Mouse (Mus musculus): ENCODE data around the gene Mlana.

Gene Mlana

DNA sequence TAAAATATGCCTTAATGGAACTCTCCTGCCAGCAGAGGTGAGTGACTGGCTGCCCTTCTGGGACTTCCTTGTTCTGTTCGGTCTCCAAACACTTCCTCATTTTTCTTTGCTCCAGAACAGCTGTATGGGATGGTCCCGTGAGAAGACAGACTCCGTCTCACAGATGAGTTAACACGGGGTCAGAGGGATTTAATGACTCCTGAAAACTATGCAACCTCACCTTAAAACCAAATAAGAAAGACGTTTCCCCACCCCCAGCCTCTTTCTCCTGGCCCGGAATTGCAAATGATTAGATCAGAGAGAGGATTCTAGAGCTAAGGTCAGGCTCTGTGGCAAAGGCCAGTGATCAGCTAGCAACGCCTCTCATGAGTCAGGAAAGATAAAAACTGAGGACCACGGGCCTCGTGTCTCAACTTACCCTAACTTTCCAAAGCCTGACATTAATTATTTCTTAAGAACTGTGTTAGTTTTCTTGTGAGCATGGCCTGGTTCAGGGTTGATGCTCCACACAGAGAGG lies 22.0 kb upstream of the Mlana start:
- no peak for DNase-seq (ENCODE audit: low spot score)

GRCm38 (mm10) chr19:29676479-29677193 lies 21.0 kb upstream of the Mlana start:
- no peak for DNase-seq (ENCODE audit: low spot score)

- DNase-seq (ENCODE audit: low spot score): no peak
Observed at GRCm38 (mm10) chr19:29678181-29678778, 19.3 kb upstream of the Mlana start.

GRCm38 (mm10) chr19:29680182-29681152 lies 17.2 kb upstream of the Mlana start:
- no peak for DNase-seq (ENCODE audit: low spot score)

DNA sequence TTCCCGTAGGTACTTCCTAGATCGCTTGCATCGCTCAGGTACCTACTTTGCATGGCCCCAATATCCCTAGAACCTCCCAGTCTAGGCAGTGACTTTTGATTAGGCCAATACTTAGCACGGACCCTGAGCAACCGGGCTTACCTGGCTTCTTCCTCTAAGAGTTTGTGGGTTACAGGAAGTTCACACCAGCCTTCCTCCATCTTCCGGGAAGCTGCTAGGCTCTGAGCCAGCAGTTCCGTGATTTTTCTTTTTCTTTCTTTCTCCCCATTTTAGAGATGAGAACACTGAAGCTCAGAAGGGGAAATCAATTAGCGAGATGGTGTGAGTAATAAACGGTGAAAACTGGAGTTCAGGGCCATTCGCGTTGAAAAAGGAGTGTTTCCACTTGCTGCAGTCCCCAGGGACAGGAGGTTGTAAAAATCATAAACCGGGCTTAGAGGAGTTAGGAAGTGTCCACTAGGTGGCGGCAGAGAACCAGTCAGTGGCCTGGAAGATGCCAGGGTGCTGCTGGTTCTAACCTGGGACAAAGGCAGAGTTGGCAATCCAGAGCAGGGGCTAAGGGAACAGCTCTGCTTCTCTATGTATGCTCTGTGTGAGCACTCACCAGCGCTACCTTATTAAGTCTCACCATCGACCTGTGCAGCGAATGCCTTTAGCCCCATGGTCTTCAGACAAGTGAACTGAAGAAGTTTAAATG lies 13.6 kb upstream of the Mlana start:
- DNase-seq (ENCODE audit: low spot score): peak; percentile 89

DNA sequence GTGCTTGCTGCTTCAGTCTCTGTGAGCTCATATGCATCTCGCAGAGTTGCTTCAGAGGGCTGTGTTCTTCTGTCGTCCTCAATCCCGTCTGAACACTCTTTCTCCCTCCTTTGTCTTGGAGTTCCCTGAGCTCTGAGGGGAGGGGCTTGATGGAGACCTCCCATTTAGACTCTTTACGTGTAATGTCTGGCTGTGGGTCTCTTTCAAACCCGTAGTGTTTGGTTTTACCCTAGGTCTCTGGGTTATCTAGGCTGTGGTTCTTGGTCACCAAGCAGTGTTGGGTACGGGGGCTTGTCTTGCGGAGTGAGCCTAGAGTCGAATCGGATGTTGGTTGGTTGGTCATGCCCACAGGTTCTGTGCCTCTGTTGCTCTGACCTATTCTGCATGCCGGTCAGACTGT lies 2.6 kb upstream of the Mlana start:
- no peak for DNase-seq (ENCODE audit: low spot score)

- no peak for DNase-seq (ENCODE audit: low spot score)
Observed at GRCm38 (mm10) chr19:29696309-29696708, 1.3 kb upstream of the Mlana start.

DNA sequence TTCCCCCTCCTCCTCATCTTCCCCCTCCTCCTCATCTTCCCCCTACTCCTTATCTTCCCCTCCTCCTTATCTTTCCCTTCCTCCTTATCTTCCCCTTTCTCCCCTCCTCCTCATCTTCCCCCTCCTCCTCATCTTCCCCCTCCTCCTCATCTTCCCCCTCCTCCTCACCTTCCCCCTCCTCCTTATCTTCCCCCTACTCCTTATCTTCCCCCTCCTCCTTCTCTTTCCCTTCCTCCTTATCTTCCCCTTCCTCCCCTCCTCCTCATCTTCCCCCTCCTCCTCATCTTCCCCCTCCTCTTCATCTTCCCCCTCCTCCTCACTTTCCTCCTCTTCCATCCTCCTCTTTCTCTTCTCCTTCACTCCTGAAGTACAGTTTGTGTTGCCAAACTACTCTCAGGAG lies 784 bp upstream of the Mlana start:
- no peak for DNase-seq (ENCODE audit: low spot score)

DNA sequence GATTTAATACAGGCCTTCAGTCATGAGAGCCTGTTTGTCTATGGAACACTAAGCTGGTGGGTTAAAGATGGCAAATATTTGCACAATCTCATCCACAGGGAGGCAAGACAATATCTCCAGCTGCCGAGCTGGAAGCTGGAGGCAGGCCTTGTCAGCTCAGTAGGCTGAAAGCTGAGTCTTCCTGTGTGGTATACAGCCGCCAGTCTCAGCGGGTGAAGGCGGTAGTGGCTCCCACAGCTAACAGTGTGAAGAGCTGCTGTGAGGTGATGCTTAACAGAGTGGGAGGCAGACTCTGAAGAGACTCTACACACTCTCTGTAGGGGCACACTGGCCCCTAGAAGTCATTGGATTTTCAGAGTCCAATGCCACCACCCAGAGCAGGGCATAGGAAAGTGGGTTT lies 4.1 kb downstream of the Mlana start:
- no peak for DNase-seq (ENCODE audit: low spot score)

DNA sequence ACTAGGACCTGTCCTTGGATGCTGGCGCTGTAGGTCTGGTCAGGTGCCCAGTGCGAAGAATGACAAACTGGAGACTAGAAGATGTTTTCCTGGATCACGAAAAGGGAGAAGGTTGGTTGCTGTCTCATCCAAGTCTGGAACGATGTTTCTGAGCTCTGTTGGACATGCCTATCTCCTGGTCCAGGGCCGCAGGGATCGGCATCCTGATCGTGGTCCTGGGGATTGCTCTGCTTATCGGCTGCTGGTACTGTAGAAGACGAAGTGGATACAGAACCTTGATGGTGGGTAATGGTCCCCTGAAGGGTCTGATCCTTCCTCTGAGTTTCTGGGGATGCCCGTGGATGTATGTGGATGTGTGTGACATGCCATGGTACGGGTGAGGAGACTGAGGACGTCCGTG lies 6.8 kb downstream of the Mlana start:
- DNase-seq (ENCODE audit: low spot score): no peak

DNA sequence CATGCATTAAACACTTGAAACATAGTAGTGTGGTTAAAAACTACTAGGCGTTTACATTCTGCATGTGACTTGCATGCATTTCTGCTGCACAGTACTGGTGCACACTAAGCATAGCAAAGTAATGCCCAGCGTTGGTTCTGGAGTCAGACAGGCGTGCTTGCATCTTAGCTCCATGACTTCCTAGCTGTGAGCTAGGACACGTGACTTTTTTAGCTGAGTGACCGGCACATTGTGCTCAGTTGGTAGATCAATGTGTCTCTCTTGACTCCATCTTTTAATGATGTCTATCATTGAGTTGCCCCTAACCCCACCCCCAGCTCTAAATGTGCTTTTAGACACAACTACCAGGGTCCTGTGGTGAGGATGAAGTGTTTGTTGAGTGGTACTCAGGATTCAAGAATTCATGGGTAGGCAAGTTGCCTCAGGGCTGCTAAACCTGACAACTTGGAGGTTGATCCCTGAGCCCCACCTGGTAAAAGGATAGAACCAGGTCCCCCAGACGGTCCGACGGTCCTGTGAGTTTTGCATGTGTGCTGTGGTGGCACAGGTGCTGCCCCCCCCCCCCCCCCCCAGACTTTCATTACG lies 9.8 kb downstream of the Mlana start:
- no peak for DNase-seq (ENCODE audit: low spot score)

- DNase-seq (ENCODE audit: low spot score): no peak
Observed at GRCm38 (mm10) chr19:29708003-29708402, 10.4 kb downstream of the Mlana start.

DNA sequence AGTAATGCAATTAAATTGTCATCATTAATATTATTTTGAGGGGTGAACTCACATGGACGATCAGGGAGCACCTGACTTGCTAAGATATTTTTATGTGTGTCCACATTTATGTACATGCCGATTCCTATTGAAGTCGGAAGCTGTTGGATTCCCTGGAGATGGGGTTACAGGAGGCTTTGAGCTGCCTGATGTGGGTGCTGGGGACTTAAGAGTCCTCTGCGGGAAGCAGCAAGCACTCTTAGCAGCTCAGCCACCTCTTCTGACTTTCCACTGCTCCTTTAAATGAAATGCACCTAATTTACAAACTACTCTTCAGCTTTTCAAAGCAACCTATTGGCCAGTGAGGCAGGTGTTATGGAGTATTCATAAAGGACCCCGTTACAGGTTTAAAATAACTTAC lies 10.8 kb downstream of the Mlana start:
- DNase-seq (ENCODE audit: low spot score): no peak

DNA sequence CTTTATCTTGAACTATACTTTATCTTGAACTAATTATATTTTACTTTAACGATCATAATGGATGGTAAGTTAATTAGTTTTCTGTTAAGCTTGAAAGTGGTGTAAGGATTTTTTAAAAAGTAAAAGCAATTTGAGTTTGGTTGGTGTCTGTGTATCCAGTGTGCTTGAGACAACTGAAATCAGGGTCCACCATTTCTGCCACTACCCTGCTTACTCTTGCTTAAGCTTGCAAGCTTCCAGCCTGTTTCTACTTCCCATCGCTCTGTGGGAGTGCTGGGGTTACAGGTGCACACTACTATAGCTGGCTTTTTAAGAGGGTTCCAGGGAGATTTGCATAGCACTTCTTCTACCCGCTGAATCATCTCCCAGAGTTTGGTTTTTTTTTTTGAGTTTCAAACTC lies 11.8 kb downstream of the Mlana start:
- DNase-seq (ENCODE audit: low spot score): no peak

DNA sequence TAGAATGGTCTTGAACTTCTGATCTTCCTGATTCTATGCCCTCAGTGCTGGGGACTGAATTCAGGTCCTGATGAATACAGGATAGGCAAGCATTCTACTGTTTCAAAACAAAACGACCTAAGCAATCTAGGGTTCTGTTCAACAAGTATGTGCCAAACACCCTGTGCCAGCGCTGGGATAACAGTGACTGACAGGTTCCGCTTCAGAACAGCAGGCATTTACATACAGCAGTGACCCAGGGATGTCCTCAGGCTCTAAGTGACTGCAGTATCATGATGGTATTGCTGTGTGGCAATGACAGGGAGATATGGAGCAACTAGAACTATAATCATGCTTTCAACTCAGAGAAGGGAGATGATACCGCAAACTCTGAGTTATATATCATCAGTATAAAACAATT lies 15.8 kb downstream of the Mlana start:
- no peak for DNase-seq (ENCODE audit: low spot score)

- no peak for DNase-seq (ENCODE audit: low spot score)
Observed at GRCm38 (mm10) chr19:29717854-29718253, 20.2 kb downstream of the Mlana start.

DNA sequence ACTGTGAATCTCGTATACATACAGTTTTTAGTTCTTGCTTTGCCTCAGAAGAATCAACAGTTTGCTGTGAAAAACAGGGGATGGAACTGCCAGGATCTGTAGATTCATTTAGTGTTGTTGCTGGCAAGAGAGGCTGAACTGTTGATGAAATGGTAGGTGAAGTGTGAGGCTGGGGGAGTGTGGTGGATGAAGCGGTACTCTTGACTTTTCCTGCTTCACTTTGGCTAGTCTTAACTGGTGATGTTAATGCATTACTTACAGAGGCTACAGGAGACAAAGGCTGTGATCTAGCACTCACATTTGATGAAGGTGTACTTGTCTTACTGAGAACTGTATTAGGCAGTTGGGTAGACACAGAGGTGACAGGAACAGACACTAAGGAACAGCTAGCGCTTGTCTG lies 20.9 kb downstream of the Mlana start:
- DNase-seq (ENCODE audit: low spot score): no peak

DNA sequence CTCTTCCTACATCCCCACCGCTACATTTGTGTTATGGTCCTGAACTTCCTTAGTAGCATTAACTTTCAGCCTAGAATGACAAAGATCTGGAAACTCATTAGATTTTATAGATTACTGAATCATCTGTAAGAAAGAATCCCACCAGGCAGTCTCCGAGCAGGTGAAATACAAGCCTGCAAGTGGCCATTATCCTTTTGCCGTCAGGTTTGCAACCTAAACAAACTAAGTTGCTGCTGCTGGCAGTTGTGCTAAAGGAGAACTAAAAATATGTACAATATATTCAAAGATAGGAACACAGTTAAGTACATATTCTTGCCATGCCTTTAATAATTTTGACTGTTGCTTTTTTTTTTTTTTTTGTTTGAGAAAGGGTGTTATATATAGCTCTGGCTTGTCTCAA lies 37.8 kb downstream of the Mlana start:
- DNase-seq (ENCODE audit: low spot score): no peak

- peak; percentile 18 for DNase-seq (ENCODE audit: low spot score)
Observed at GRCm38 (mm10) chr19:29739608-29740007, 42.0 kb downstream of the Mlana start.

GRCm38 (mm10) chr19:29740661-29741060 lies 43.0 kb downstream of the Mlana start:
- no peak for DNase-seq (ENCODE audit: low spot score)

- no peak for DNase-seq (ENCODE audit: low spot score)
Observed at GRCm38 (mm10) chr19:29743531-29743930, 45.9 kb downstream of the Mlana start.

GRCm38 (mm10) chr19:29750994-29751393 lies 53.4 kb downstream of the Mlana start:
- no peak for DNase-seq (ENCODE audit: low spot score)
